Mouse (Mus musculus): ENCODE results near the gene Mindy2. TPM values are rescaled to one million over a fixed set of nuclear protein-coding genes. Genes with fewer than 3 reads are reported as not detected.

Gene Mindy2
- polyA plus RNA-seq, 1 experiment: 4.0 TPM

GRCm38 (mm10) chr9:70673656-70674055 lies 16.7 kb upstream of the Mindy2 start:
- Histone ChIP-seq H3ac (ENCODE audit: control insufficient read depth, insufficient read length) (no peak overlapping the region), H3K4me3 (no peak overlapping the region)
- no peak for TF ChIP-seq REST (IDR thresholded peaks at IDR 0.05; ENCODE audit: insufficient read depth, insufficient read length)
- no peak for TF ChIP-seq TCF12 (IDR thresholded peaks at IDR 0.05; ENCODE audit: insufficient read depth, poor library complexity, severe bottlenecking)
- TF ChIP-seq E2F4 (IDR thresholded peaks at IDR 0.05; ENCODE audit: insufficient read depth): no peak
- TF ChIP-seq MYOD1 (IDR thresholded peaks at IDR 0.05; ENCODE audit: control insufficient read depth in 1 of 3, insufficient read length in 2 of 3, low read depth in 2 of 3): no peak
- TF ChIP-seq CEBPB (IDR thresholded peaks at IDR 0.05; ENCODE audit: insufficient read depth, poor library complexity, severe bottlenecking): no peak
- TF ChIP-seq MAX (IDR thresholded peaks at IDR 0.05; ENCODE audit: low read depth): no peak
- TF ChIP-seq MYOG (IDR thresholded peaks at IDR 0.05; ENCODE audit: control insufficient read depth in 1 of 3, insufficient read depth in 1 of 3, insufficient read length in 2 of 3, low read depth in 2 of 3): no peak
- no peak for TF ChIP-seq POLR2AphosphoS2 (IDR thresholded peaks at IDR 0.05; ENCODE audit: insufficient read length, low read depth)
- no peak for TF ChIP-seq POLR2A (IDR thresholded peaks at IDR 0.05; ENCODE audit: insufficient read length, low read depth)
- no peak for TF ChIP-seq SRF (IDR thresholded peaks at IDR 0.05; ENCODE audit: control insufficient read depth, insufficient read length, low read depth)
- TF ChIP-seq USF1 (IDR thresholded peaks at IDR 0.05; ENCODE audit: low read depth): no peak
- TF ChIP-seq TCF3 (IDR thresholded peaks at IDR 0.05; ENCODE audit: insufficient read length, low read depth): no peak

GRCm38 (mm10) chr9:70671772-70672579 lies 15.0 kb upstream of the Mindy2 start:
- Histone ChIP-seq H3ac (ENCODE audit: control insufficient read depth, insufficient read length) (no peak overlapping the region), H3K4me3 (no peak overlapping the region), H3K4me2 (ENCODE audit: low read depth) (no peak overlapping the region), H3K27me3 (ENCODE audit: control insufficient read depth, insufficient read depth, insufficient read length) (no peaks in the 10 kb centered on the region), H3K79me2 (ENCODE audit: control insufficient read depth, insufficient read depth) (no peaks in the 10 kb centered on the region), H3K36me3 (ENCODE audit: control insufficient read depth, insufficient read depth) (no peaks in the 10 kb centered on the region)
- TF ChIP-seq POLR2A (IDR thresholded peaks at IDR 0.05; ENCODE audit: insufficient read length, low read depth): no peak
- no peak for TF ChIP-seq REST (IDR thresholded peaks at IDR 0.05; ENCODE audit: insufficient read depth, insufficient read length)
- TF ChIP-seq CEBPB (IDR thresholded peaks at IDR 0.05; ENCODE audit: insufficient read depth, poor library complexity, severe bottlenecking): no peak
- TF ChIP-seq MYOG (IDR thresholded peaks at IDR 0.05; ENCODE audit: control insufficient read depth in 1 of 3, insufficient read depth in 1 of 3, insufficient read length in 2 of 3, low read depth in 2 of 3): no peak
- no peak for TF ChIP-seq SRF (IDR thresholded peaks at IDR 0.05; ENCODE audit: control insufficient read depth, insufficient read length, low read depth)

More at GRCm38 (mm10) chr9:70673656-70674055, 16.7 kb upstream of the Mindy2 start:
- no peaks in the 10 kb centered on the region for H3K79me2 ChIP-seq (ENCODE audit: control insufficient read depth, insufficient read depth)
- H3K4me2 ChIP-seq (ENCODE audit: low read depth): no peak overlapping the region
- H3K27me3 ChIP-seq (ENCODE audit: control insufficient read depth, insufficient read depth, insufficient read length): no peaks in the 10 kb centered on the region
- no peaks in the 10 kb centered on the region for H3K36me3 ChIP-seq (ENCODE audit: control insufficient read depth, insufficient read depth)

DNA sequence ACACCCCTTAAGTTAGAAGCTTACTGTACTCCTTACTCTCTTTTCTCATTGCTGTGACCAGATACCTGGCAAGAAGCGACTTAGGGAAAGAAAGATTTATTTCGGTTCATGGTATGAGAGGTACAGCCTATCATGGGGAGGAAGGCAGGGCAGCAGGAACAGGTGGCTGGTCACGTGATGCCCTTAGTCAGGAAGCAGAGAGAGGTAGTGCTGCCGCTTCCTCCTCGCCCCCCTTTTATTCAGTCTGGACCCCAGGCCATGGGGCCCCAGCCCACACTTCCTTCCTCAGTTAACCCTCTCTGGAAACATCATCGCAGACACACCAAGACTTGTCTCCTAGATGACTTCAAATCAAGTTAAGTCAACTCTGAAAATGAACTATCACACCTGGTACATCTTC lies 14.3 kb upstream of the Mindy2 start:
- H3K4me2 ChIP-seq (ENCODE audit: low read depth): no peak overlapping the region
- H3ac ChIP-seq (ENCODE audit: control insufficient read depth, insufficient read length): no peak overlapping the region
- H3K36me3 ChIP-seq (ENCODE audit: control insufficient read depth, insufficient read depth): no peaks in the 10 kb centered on the region
- no peak overlapping the region for H3K4me3 ChIP-seq
- no peaks in the 10 kb centered on the region for H3K79me2 ChIP-seq (ENCODE audit: control insufficient read depth, insufficient read depth)
- H3K27me3 ChIP-seq (ENCODE audit: control insufficient read depth, insufficient read depth, insufficient read length): no peaks in the 10 kb centered on the region
- no peak for TF ChIP-seq REST (IDR thresholded peaks at IDR 0.05; ENCODE audit: insufficient read depth, insufficient read length)
- no peak for TF ChIP-seq MAX (IDR thresholded peaks at IDR 0.05; ENCODE audit: low read depth)
- TF ChIP-seq E2F4 (IDR thresholded peaks at IDR 0.05; ENCODE audit: insufficient read depth): no peak
- no peak for TF ChIP-seq POLR2AphosphoS2 (IDR thresholded peaks at IDR 0.05; ENCODE audit: insufficient read length, low read depth)
- no peak for TF ChIP-seq USF1 (IDR thresholded peaks at IDR 0.05; ENCODE audit: low read depth)
- TF ChIP-seq CEBPB (IDR thresholded peaks at IDR 0.05; ENCODE audit: insufficient read depth, poor library complexity, severe bottlenecking): no peak
- TF ChIP-seq POLR2A (IDR thresholded peaks at IDR 0.05; ENCODE audit: insufficient read length, low read depth): no peak
- TF ChIP-seq TCF12 (IDR thresholded peaks at IDR 0.05; ENCODE audit: insufficient read depth, poor library complexity, severe bottlenecking): no peak

- H3K4me2 ChIP-seq (ENCODE audit: low read depth): no peak overlapping the region
- TF ChIP-seq MAX (IDR thresholded peaks at IDR 0.05; ENCODE audit: low read depth) (no peak), USF1 (IDR thresholded peaks at IDR 0.05; ENCODE audit: low read depth) (no peak), POLR2A (IDR thresholded peaks at IDR 0.05; ENCODE audit: insufficient read length, low read depth) (no peak), REST (IDR thresholded peaks at IDR 0.05; ENCODE audit: insufficient read depth, insufficient read length) (no peak), MYOD1 (IDR thresholded peaks at IDR 0.05; ENCODE audit: control insufficient read depth in 1 of 3, insufficient read length in 2 of 3, low read depth in 2 of 3) (no peak), CEBPB (IDR thresholded peaks at IDR 0.05; ENCODE audit: insufficient read depth, poor library complexity, severe bottlenecking) (no peak)
- no peak overlapping the region for H3K4me3 ChIP-seq
- H3K27me3 ChIP-seq (ENCODE audit: control insufficient read depth, insufficient read depth, insufficient read length): no peaks in the 10 kb centered on the region
- H3ac ChIP-seq (ENCODE audit: control insufficient read depth, insufficient read length): no peak overlapping the region
- H3K36me3 ChIP-seq (ENCODE audit: control insufficient read depth, insufficient read depth): no peaks in the 10 kb centered on the region
- H3K79me2 ChIP-seq (ENCODE audit: control insufficient read depth, insufficient read depth): no peaks in the 10 kb centered on the region
These were observed 13.4 kb upstream of the Mindy2 start for GRCm38 (mm10) chr9:70670381-70670780.

GRCm38 (mm10) chr9:70669197-70669596 lies 12.2 kb upstream of the Mindy2 start:
- Histone ChIP-seq H3K4me2 (ENCODE audit: low read depth) (no peak overlapping the region), H3K4me3 (no peak overlapping the region), H3ac (ENCODE audit: control insufficient read depth, insufficient read length) (no peak overlapping the region), H3K79me2 (ENCODE audit: control insufficient read depth, insufficient read depth) (no peaks in the 10 kb centered on the region), H3K36me3 (ENCODE audit: control insufficient read depth, insufficient read depth) (no peaks in the 10 kb centered on the region), H3K27me3 (ENCODE audit: control insufficient read depth, insufficient read depth, insufficient read length) (no peaks in the 10 kb centered on the region)
- TF ChIP-seq USF1 (IDR thresholded peaks at IDR 0.05; ENCODE audit: low read depth): no peak
- TF ChIP-seq MYOG (IDR thresholded peaks at IDR 0.05; ENCODE audit: control insufficient read depth in 1 of 3, insufficient read depth in 1 of 3, insufficient read length in 2 of 3, low read depth in 2 of 3): no peak
- no peak for TF ChIP-seq POLR2AphosphoS2 (IDR thresholded peaks at IDR 0.05; ENCODE audit: insufficient read length, low read depth)
- TF ChIP-seq SRF (IDR thresholded peaks at IDR 0.05; ENCODE audit: control insufficient read depth, insufficient read length, low read depth): no peak
- no peak for TF ChIP-seq MYOD1 (IDR thresholded peaks at IDR 0.05; ENCODE audit: control insufficient read depth in 1 of 3, insufficient read length in 2 of 3, low read depth in 2 of 3)
- TF ChIP-seq POLR2A (IDR thresholded peaks at IDR 0.05; ENCODE audit: insufficient read length, low read depth): no peak
- TF ChIP-seq E2F4 (IDR thresholded peaks at IDR 0.05; ENCODE audit: insufficient read depth): no peak
- TF ChIP-seq TCF3 (IDR thresholded peaks at IDR 0.05; ENCODE audit: insufficient read length, low read depth): no peak
- TF ChIP-seq TCF12 (IDR thresholded peaks at IDR 0.05; ENCODE audit: insufficient read depth, poor library complexity, severe bottlenecking): no peak
- no peak for TF ChIP-seq CEBPB (IDR thresholded peaks at IDR 0.05; ENCODE audit: insufficient read depth, poor library complexity, severe bottlenecking)
- no peak for TF ChIP-seq MAX (IDR thresholded peaks at IDR 0.05; ENCODE audit: low read depth)
- TF ChIP-seq REST (IDR thresholded peaks at IDR 0.05; ENCODE audit: insufficient read depth, insufficient read length): no peak

Measured in myocyte (in vitro differentiated cells).